Mouse (Mus musculus): Measurements from ENCODE around the gene Cckbr.
"Not testable (repeated sequence)": the region's sequence is repeated elsewhere in the genome, so short reads cannot be mapped to it uniquely, and the experiment has no call there.

The Cckbr gene

GRCm38 (mm10) chr7:105437979-105438772, 12.6 kb downstream of the Cckbr start:
- DNase-seq: no peak

- no peak for DNase-seq
Observed at GRCm38 (mm10) chr7:105441426-105441825, 15.9 kb downstream of the Cckbr start.

GRCm38 (mm10) chr7:105445076-105445475, 19.5 kb downstream of the Cckbr start:
- no peak for DNase-seq

- not testable (repeated sequence) for DNase-seq
Observed at GRCm38 (mm10) chr7:105453345-105453744, 27.8 kb downstream of the Cckbr start.

DNA sequence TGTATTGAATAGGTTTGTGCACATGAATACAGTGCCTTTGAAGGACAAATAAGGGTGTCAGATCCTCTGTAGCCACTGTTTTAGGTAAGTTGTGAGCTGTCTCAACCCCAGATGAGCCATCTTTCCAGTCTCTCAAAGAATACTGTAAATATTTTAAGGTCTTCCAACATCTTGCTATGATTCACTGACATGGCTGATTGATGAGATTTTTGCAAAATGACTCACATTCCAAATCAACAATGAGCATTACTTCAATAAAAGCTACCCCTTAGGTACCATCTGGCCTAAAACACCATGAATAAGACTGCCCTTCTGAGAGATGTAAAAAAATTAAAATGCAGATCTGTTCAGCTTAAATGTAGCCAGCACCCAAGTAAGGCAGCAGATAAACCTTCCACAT, 33.0 kb downstream of the Cckbr start:
- no peak for DNase-seq

DNA sequence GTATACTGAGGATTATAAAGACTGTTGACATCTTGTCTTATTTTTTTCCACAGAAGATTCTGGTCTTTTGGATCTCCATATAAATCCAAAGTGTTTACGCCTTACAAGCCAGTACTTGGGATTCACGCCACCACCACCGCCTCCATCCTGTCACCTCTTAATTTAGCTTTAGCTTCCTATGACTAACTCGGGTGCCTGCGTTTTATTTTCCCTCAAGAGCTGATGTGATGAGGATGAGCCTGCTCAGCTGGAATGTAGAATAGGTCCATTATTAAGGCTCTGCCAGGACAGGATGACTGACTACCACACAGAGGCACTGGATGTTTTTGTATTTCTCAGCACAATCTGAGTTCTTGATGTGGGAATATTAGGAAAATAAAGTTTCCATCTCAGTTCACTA, 40.0 kb downstream of the Cckbr start:
- DNase-seq: not testable (repeated sequence)

GRCm38 (mm10) chr7:105472607-105473006, 47.1 kb downstream of the Cckbr start:
- no peak for DNase-seq

- no peak for DNase-seq
Observed at GRCm38 (mm10) chr7:105474771-105475315, 49.3 kb downstream of the Cckbr start.

DNA sequence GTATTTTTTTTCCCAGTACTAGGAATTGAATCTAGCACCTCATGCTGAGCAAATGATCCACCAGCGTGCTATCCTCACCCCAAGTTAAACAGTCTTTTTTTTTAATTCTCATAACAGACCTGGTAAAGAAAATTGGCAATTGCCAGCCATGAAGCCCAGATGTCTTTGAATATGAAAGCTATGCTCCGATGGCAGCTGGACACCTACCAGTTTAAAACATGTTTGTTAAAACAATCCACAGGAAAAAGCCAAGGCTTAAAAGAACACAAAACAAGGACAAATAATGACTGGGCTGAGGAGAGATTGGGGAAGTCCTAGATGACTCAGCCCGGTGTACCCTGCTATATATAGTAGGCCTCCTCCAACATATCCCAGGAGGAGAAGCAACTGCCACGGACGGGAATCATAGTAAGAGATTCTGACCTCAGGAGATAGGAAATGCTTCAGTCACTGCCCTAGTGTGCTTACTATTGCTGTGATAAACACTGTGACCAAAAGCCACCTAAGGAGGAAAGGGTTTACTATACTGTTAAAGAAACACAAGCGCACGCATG, 49.9 kb downstream of the Cckbr start:
- DNase-seq: peak; percentile 11

GRCm38 (mm10) chr7:105476683-105477432, 51.3 kb downstream of the Cckbr start:
- DNase-seq: no peak

GRCm38 (mm10) chr7:105477433-105477700, 51.8 kb downstream of the Cckbr start:
- DNase-seq: no peak

DNA sequence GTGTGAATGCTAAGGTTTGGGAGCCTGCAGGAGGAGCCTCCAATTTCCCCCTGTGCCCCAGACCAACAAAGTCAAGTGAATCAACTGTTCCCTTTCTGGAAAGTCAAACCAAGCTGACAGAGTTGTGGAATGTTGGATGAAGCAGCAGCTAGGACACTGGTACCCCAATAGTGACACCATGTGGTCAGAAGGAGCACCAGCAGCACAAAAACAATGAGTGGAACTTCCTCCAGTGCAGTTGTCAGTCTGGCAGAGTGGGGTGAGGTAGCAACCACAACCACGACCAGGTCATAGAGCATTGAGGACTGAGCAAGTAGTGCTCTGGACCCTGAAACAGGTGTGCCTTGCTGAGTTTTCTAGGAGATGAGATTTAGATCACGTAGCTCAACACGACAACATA, 52.3 kb downstream of the Cckbr start:
- peak; percentile 71 for DNase-seq

DNA sequence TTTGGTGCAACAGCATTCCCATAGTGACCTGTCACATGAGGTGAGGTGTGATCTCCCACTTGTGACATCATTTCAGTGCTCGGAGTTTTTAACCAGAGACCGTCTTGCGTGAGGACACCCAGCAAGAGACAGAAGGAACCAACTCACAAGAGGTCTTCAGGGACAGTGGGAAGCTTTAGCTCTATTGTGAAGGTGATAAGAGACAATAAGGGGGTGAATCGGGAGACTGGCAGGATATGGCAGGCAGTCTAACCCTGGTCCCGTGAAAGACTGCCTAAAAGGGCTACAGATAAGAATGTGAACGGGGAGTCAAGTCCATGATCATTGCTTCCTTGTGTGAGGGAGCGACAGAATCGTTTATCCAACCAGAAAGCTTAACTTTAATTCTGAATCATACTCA, 52.8 kb downstream of the Cckbr start:
- DNase-seq: no peak

DNA sequence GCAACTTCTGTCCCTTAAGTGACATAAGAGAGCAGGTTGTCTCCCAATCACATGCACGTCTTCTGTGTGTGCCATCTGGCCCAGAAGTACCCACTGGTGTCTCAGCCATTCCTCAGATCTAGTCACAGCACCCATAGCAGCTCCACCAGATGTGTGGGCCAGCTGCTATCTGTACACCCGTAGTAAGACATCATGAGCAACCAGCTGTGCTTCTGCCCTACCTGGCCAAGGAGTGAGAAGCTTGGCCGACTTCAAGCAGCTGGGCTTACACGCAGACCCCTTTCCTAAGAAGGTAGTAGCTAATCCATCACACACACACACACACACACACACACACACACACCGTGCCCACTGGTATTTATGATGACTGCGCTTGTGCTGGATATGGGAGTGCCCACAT, 53.7 kb downstream of the Cckbr start:
- no peak for DNase-seq

DNA sequence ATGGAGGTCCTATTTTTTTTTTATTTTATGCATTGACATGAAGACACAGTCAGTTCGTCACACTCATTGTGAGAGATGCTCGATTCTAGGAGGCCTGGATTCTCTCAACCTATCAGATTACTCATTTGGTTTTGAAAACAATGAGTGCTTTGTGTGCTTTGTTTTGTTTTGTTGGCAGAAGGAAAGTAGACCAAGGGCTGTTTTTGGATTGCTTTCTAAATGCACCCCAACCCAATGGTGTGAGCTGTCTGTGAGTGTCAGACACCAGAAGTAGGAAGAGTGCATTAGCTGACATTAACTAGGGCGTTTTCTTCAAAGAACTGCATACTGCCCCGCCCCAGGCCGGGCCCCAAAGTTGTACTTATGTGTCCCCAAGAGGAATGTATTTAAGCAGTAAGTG, 54.5 kb downstream of the Cckbr start:
- DNase-seq: no peak

DNA sequence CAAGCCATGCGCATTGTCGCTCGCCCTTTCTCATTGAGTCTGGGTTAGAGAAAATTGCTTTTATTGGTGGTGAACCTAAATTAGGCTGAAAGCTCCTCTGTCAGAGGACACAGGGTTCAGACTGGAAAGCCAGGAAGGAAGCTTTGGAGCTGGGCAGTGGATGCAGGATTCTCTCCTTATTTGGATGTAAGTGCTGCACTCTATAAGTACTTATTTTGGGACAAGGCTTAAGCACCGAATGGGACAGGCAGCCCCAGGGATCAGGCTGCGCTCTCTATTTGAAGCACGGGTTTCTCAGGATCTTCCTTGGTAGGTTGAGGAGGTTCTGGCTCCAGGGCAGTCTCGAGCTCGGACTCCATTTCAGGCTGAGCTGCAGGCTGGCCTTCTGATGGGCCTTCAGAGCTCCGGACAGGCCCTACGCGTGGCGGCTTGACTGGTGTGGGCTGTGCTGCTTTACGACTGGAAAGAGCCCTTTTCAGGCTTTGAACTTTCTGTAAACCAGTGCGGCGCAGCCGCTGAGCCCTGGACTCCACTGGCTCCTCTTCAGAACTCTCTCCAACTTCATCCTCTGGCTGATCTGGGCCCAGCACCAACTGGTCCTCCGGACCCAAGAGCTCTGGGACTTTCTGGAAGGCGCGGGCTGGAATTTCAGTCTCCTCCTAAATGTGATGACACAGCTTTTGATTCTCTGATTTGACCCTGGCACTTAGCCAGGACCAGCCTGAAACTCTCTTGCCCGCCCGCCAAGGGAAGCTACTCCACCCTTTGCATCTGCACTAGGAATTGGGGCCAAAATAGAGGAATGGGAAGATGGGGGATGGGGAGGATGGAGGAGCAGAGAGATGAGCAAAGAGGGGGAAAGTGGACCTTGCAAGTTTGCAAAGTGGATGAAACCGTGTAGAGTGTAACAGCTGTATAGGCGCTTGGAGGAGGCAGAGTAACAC, 55.3 kb downstream of the Cckbr start:
- peak; percentile 65 for DNase-seq

- DNase-seq: peak; percentile 81
Observed at GRCm38 (mm10) chr7:105481505-105482411, 56.2 kb downstream of the Cckbr start, which contains the start of gene Cavin3. TSS of gene Cavin3 (minus strand) at chr7:105482300.

GRCm38 (mm10) chr7:105482426-105482825, 56.9 kb downstream of the Cckbr start:
- peak; percentile 68 for DNase-seq

- DNase-seq: no peak
Observed at GRCm38 (mm10) chr7:105485029-105485428, 59.5 kb downstream of the Cckbr start.

DNA sequence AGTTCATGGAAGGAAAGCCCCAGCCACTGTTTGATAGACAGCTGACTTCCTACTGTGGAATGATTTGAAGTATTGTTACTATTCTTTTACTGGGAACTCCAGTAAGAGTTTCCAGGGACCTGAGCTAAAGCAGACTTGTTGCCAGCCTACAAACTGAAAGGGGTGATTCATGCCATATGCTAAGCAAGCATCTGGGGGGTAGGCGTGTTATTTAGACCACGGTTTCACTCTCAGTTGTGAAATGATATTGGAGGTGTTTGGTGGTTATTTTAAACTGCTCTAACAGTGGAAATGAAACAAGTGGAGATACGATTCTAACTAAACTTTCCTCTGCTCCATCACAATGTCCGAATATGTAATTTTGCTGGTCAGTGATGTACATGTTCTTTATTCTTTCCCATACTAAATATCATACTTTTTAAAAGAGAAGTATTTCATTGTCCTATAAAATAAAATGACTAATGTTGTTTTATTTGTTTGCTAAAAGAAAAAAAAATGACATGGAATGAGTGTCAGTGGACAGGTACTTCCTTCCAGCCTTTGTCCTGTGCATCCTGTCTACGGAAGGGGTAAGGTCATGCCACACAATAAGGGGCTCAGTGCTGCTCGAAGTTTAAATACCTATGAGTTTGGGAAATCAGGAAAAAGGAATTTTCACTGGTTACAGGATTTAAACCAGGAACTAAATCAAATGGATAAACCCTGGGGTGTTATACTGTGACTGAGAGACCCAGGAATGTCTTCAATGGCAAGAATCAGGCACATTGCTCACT, 61.8 kb downstream of the Cckbr start:
- no peak for DNase-seq

DNA sequence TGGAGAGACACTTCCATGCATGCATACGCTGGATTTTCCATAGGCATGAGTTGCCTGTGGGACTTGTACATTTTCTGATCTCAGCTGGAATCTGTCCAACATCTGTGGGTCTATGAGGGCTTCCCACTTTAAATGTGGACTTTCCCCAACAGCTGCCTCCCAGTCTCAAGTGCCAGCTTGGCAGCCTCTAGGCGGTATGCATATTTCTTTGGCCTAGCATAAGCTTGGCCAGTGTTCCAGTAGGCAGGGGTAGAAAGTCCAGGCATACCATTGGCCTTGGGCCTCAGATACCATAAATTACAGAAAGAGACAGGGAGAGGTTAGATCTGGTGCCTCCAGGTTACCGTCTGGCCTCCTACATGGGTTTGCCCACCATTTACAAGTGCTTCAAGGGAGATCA, 72.3 kb downstream of the Cckbr start:
- no peak for DNase-seq

All from lung, postnatal 36 days (tissue).